Mouse (Mus musculus): Measurements from ENCODE around the gene Slc5a6. TPM values are rescaled to one million over a fixed set of nuclear protein-coding genes. Genes with fewer than 3 reads are reported as not detected.

Gene Slc5a6
- polyA plus RNA-seq, 1 experiment from 2014 or later, result 7.9 TPM

DNA sequence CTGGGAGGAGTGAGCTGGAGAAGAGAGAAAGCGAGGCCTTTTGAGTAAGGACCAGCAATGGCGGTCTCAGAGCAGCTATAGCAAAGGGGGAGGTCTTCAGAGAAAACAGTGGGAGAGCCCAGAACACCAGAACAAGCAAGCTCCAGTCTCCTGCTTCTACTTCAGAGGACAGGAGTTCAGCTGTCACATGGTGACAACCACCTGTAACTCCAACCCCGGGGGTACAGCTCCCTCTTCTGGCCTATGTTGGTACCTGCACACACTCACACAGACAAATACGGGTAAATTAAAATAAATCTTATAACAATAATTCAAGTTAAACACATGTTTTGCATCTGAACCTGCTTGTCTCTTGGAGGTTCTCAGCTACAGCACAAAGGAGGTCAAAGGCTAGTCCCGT is 50.4 kb downstream of the Slc5a6 start:
- Histone ChIP-seq H3K36me3 (no peaks in the 10 kb centered on the region), H3K9me3 (replicated peaks) (0 out of 2 replicates have a peak, but pooled peaks cover 2% of the 10 kb centered on the region), H3K4me1 (replicated peaks) (peaks cover 16% of the 10 kb centered on the region), H3K4me2 (no peak overlapping the region), H3K27me3 (replicated peaks) (no peaks in the 10 kb centered on the region), H3K9ac (no peak overlapping the region), H3K4me3 (no peak overlapping the region), H3K27ac (ENCODE audit: poor library complexity, severe bottlenecking) (no peak overlapping the region)
- WGBS, result 31% methylated on average over 5 of the region's 5 CpGs
- ATAC-seq (ENCODE audit: insufficient number of reproducible peaks, low FRiP score), result no peak

DNA sequence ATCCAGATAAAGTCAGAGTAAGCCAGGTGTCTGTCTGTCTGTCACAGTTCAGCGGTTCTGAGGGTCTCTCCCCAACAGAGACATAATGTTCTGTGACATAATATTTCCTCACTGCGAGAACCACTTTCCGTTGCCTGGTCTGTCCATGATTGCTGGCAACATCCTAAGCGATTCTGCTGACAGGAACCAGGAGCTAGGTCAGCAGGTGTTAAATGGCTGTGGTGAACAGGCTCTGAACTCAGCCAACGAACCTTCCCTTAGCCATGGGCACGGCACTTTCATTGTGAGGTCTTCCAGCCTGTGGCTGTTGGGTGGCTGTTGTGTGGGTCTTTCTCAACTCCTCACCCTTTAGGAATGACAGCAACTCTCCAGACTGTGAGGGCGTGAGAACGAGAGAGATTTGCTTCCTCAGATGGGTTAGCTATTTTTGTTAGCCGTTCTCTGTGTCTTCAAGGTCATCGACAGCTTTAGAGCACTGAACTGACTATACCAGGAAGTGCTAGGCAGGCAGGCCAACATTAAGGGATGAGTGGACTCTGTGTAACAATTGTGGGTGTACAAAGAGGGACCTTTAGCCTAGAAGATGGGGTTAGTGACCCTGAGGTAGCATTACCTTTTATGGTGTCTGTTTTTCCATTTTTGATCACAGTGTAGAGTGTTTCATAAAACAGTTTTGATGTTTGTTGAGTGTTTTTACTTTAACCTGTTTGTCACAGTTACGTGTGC is 53.7 kb downstream of the Slc5a6 start:
- Histone ChIP-seq H3K27me3 (replicated peaks) (no peaks in the 10 kb centered on the region), H3K27ac (ENCODE audit: poor library complexity, severe bottlenecking) (peak overlapping the region; percentile 80), H3K4me3 (no peak overlapping the region), H3K36me3 (no peaks in the 10 kb centered on the region), H3K4me1 (replicated peaks) (peaks cover 11% of the 10 kb centered on the region), H3K4me2 (no peak overlapping the region), H3K9me3 (replicated peaks) (no peaks in the 10 kb centered on the region), H3K9ac (no peak overlapping the region)
- 34% methylated on average over 11 of the region's 11 CpGs for WGBS
- ATAC-seq (ENCODE audit: insufficient number of reproducible peaks, low FRiP score), result peak; percentile 42; the same call in 1 of the 2 replicates

DNA sequence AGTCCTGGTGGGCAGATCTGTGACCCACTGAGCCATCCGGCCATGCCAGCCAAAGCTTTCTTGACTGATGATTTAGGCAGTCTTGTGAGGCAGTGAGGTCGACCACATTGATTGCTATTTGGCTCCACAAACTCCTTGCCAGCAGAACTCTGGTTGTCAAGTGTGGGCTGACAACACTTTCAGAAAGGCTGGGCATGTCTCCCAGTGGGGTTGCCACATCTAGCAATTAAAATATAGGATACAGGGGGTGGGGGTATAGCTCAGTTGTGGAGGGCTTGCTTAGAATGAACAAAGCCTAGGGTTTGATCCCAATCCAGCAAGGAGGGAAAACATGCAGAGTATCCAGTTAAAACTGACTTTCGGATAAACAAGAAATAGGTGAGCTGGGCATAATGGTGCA is 54.6 kb downstream of the Slc5a6 start:
- no peaks in the 10 kb centered on the region for H3K9me3 ChIP-seq (replicated peaks)
- no peaks in the 10 kb centered on the region for H3K36me3 ChIP-seq
- no peak overlapping the region for H3K4me3 ChIP-seq
- ATAC-seq (ENCODE audit: insufficient number of reproducible peaks, low FRiP score), result no peak
- no peak overlapping the region for H3K4me2 ChIP-seq
- H3K27ac ChIP-seq (ENCODE audit: poor library complexity, severe bottlenecking), result no peak overlapping the region
- peaks cover 9% of the 10 kb centered on the region for H3K4me1 ChIP-seq (replicated peaks)
- WGBS, result 70% methylated on average over 3 of the region's 3 CpGs
- no peaks in the 10 kb centered on the region for H3K27me3 ChIP-seq (replicated peaks)
- H3K9ac ChIP-seq, result no peak overlapping the region

DNA sequence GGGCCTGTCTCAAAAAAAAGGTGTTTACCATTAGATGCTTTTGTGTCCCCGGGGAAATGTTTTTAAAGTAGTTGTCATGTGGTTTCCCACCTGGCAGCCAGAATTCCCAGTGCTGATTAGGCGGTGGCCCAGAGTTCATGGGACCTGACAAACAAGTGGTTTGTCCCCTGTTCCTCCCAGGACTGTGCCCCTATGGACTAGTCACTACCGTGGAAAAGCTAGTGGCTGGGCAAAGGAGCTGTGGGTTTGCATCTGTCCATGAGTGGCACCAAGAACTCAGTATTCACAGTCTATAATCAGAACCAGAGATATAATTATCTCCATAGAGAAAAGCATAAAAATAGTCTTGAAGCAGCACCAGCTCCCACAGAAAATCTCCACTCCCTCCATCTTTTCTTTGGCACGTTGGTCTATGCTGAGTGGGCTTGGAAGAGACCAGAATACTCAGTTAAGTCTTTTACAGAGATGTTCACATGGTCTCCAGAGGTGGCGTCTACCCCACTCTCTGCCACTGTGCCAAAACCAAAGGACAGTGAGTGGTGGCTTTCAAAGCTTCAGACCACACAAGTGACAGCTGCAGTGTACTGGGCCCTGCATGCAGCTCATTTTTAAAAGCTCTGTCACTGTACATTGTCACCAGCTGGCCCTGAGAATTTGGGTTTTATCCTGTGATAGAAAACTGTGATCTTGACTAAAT is 55.6 kb downstream of the Slc5a6 start:
- Histone ChIP-seq H3K9me3 (replicated peaks) (no peaks in the 10 kb centered on the region), H3K4me3 (no peak overlapping the region), H3K27ac (ENCODE audit: poor library complexity, severe bottlenecking) (no peak overlapping the region), H3K4me1 (replicated peaks) (peaks cover 9% of the 10 kb centered on the region), H3K4me2 (no peak overlapping the region), H3K27me3 (replicated peaks) (no peaks in the 10 kb centered on the region), H3K36me3 (no peaks in the 10 kb centered on the region), H3K9ac (no peak overlapping the region)
- 70% methylated on average over 5 of the region's 5 CpGs for WGBS
- no peak for ATAC-seq (ENCODE audit: insufficient number of reproducible peaks, low FRiP score)

Other genes starting within 250 kb of the Slc5a6 start
- 18.3 and 19.6 TPM in 2 replicates for gene Mapre3, start 234.3 kb downstream of the Slc5a6 start, polyA plus RNA-seq (2016; fragmentation: Nextera tagmentation; extraction: Ambion mirVana)
- 81.9 and 84.8 TPM in 2 replicates for gene Tmem214, start 180.9 kb downstream of the Slc5a6 start, polyA plus RNA-seq (2016; fragmentation: Nextera tagmentation; extraction: Ambion mirVana)
- 12.5 and 14.4 TPM in 2 replicates for gene Agbl5, start 160.2 kb downstream of the Slc5a6 start, polyA plus RNA-seq (2016; fragmentation: Nextera tagmentation; extraction: Ambion mirVana)
- gene Ost4, start 141.1 kb downstream of the Slc5a6 start, polyA plus RNA-seq (2016; fragmentation: Nextera tagmentation; extraction: Ambion mirVana), result 386 and 388 TPM in 2 replicates
- 179 and 187 TPM in 2 replicates for gene Emilin1, start 135.5 kb downstream of the Slc5a6 start, polyA plus RNA-seq (2016; fragmentation: Nextera tagmentation; extraction: Ambion mirVana)
- 6.5 and 8.1 TPM in 2 replicates for gene Khk, start 127.5 kb downstream of the Slc5a6 start, polyA plus RNA-seq (2016; fragmentation: Nextera tagmentation; extraction: Ambion mirVana)
- gene Cgref1, start 103.3 kb downstream of the Slc5a6 start, polyA plus RNA-seq (2016; fragmentation: Nextera tagmentation; extraction: Ambion mirVana), result 4.9 and 5.2 TPM in 2 replicates
- gene Preb, start 88.6 kb downstream of the Slc5a6 start, polyA plus RNA-seq (2016; fragmentation: Nextera tagmentation; extraction: Ambion mirVana), result 86.0 and 89.0 TPM in 2 replicates
- gene Tcf23, start 80.3 kb downstream of the Slc5a6 start, polyA plus RNA-seq (2016; fragmentation: Nextera tagmentation; extraction: Ambion mirVana), result 0.18 and 0.22 TPM in 2 replicates
- 102 and 107 TPM in 2 replicates for gene Atraid, start 612 bp downstream of the Slc5a6 start, polyA plus RNA-seq (2016; fragmentation: Nextera tagmentation; extraction: Ambion mirVana)
- gene Cad, start 5.9 kb upstream of the Slc5a6 start, polyA plus RNA-seq (2016; fragmentation: Nextera tagmentation; extraction: Ambion mirVana), result 38.4 and 39.2 TPM in 2 replicates
- gene Dnajc5g, start 57.4 kb upstream of the Slc5a6 start, polyA plus RNA-seq (2016; fragmentation: Nextera tagmentation; extraction: Ambion mirVana), result not detected in 2 replicates
- gene Slc30a3, start 59.3 kb upstream of the Slc5a6 start, polyA plus RNA-seq (2016; fragmentation: Nextera tagmentation; extraction: Ambion mirVana), result 0.39 and 0.47 TPM in 2 replicates
- gene Trim54, start 67.8 kb upstream of the Slc5a6 start, polyA plus RNA-seq (2016; fragmentation: Nextera tagmentation; extraction: Ambion mirVana), result 12.8 and 12.9 TPM in 2 replicates
- gene Ucn, start 89.9 kb upstream of the Slc5a6 start, polyA plus RNA-seq (2016; fragmentation: Nextera tagmentation; extraction: Ambion mirVana), result 0.38 TPM in 1 of 2 replicates, not detected in the other
- 66.8 and 68.8 TPM in 2 replicates for gene Mpv17, start 105.3 kb upstream of the Slc5a6 start, polyA plus RNA-seq (2016; fragmentation: Nextera tagmentation; extraction: Ambion mirVana)
- 1.0 and 1.3 TPM in 2 replicates for gene Gm29609, start 131.0 kb upstream of the Slc5a6 start, polyA plus RNA-seq (2016; fragmentation: Nextera tagmentation; extraction: Ambion mirVana)
- gene Gtf3c2, start 131.2 kb upstream of the Slc5a6 start, polyA plus RNA-seq (2016; fragmentation: Nextera tagmentation; extraction: Ambion mirVana), result 58.8 and 63.7 TPM in 2 replicates
- 112 and 116 TPM in 2 replicates for gene Snx17, start 144.3 kb upstream of the Slc5a6 start, polyA plus RNA-seq (2016; fragmentation: Nextera tagmentation; extraction: Ambion mirVana)
- gene Eif2b4, start 144.5 kb upstream of the Slc5a6 start, polyA plus RNA-seq (2016; fragmentation: Nextera tagmentation; extraction: Ambion mirVana), result 52.3 and 60.5 TPM in 2 replicates
- 9.9 and 10.5 TPM in 2 replicates for gene Zfp513, start 153.4 kb upstream of the Slc5a6 start, polyA plus RNA-seq (2016; fragmentation: Nextera tagmentation; extraction: Ambion mirVana)
- gene Ppm1g, start 171.8 kb upstream of the Slc5a6 start, polyA plus RNA-seq (2016; fragmentation: Nextera tagmentation; extraction: Ambion mirVana), result 111 and 112 TPM in 2 replicates
- gene Nrbp1, start 191.9 kb upstream of the Slc5a6 start, polyA plus RNA-seq (2016; fragmentation: Nextera tagmentation; extraction: Ambion mirVana), result 127 and 137 TPM in 2 replicates
- gene Gm9970, start 192.3 kb upstream of the Slc5a6 start, polyA plus RNA-seq (2016; fragmentation: Nextera tagmentation; extraction: Ambion mirVana), result 0.34 TPM in 1 of 2 replicates, not detected in the other
- 7.4 and 7.5 TPM in 2 replicates for gene Krtcap3, start 202.8 kb upstream of the Slc5a6 start, polyA plus RNA-seq (2016; fragmentation: Nextera tagmentation; extraction: Ambion mirVana)
- 33.9 and 34.0 TPM in 2 replicates for gene Ift172, start 242.2 kb upstream of the Slc5a6 start, polyA plus RNA-seq (2016; fragmentation: Nextera tagmentation; extraction: Ambion mirVana)
- gene Fndc4, start 247.2 kb upstream of the Slc5a6 start, polyA plus RNA-seq (2016; fragmentation: Nextera tagmentation; extraction: Ambion mirVana), result 25.8 and 32.3 TPM in 2 replicates
- gene Gckr, start 248.5 kb upstream of the Slc5a6 start, polyA plus RNA-seq (2016; fragmentation: Nextera tagmentation; extraction: Ambion mirVana), result 0.19 TPM in 1 of 2 replicates, not detected in the other